Mouse (Mus musculus) heart, adult 11 months (tissue): ENCODE measurements around the gene Gm10447.
A peak's percentile ranks its signal among the peaks of the same experiment; 100 is the strongest.

Experiments used
- DNase-seq: peaks from one replicate; pipeline ENCODE4 v3.0.0; 2022

The Gm10447 gene

GRCm38 (mm10) chr11:53456474-53457371 lies at the start of gene Gm10447, which contains the start of gene Shroom1:
TSS of gene Gm10447 (minus strand) at chr11:53457110.
TSS of gene Shroom1 (plus strand) at chr11:53457205.
- peak; percentile 97 for DNase-seq

GRCm38 (mm10) chr11:53505026-53505663 lies 48.2 kb upstream of the Gm10447 start:
- no peak for DNase-seq

DNA sequence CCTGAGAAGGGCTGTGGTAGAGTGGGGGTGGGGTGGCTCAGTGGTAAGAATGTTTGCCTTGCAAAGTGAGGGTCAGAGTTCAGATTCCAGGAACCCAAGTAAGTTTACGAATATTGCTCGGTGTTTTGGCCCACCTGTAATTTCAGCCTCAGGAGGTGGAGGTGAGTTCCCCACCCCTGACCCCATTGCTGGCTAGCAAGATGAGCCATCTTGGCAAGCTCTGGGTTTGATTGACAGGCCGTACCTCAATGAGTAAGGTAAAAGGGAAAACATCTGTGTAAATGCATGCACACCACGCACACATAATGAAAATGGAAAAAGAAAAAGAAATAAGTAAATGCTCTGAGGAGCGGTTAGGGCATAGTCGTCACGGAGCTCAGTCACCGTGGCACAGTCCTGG lies 47.5 kb upstream of the Gm10447 start:
- DNase-seq, result no peak

GRCm38 (mm10) chr11:53503738-53504137 lies 46.8 kb upstream of the Gm10447 start:
- DNase-seq, result no peak

DNA sequence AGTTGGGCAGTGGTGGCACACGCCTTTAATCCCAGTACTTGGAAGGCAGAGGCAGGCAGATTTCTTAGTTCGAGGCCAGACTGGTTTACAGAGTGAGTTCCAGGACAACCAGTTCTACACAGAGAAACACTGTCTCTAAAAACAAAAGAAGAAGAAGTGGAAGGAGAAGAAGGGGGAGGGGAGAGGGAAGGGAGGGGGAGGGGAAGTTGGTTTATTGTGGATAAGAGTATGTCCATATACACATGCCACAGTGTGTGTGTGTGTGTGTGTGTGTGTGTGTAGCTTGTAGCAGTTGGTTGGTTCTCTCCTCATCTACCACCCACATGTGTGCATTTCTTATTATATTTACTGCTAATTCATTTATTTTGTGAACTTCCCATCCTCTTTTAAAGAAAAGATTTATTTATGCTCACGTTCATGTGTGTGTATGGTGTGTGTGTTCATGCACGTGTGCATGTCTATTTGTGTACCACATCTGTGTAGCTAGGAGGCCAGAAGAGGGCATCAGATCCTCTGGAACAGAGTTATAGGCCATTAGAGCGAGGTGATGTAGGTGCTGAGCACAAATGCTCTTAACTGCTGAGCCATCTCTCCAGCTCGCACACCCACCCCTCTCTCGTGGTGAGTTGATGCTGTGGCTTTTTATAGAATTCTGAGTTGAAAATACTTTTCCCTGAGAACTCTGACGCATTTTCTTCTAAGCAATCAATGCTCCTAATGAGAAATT lies 45.3 kb upstream of the Gm10447 start:
- no peak for DNase-seq

DNA sequence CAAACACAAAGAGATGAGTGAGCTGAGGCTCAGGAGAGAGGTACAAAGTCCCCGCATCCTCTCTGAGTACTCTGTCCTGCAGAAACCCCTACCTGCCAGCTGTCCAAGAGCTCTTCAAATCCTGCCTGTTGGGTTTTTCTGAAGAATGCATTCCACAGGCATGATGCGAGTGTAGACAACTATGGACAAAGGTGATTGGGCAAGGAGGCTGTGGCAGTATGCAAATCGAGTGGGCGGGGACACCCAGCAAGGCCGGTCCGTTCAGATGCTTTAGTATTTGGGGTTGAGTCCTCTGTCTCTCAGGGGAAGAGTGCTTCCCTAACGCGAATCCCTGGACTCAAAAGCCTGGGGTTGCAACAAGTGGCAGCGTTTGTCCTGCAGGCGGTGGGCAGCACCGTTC lies 43.7 kb upstream of the Gm10447 start:
- peak; percentile 95 for DNase-seq

GRCm38 (mm10) chr11:53496946-53497345 lies 40.0 kb upstream of the Gm10447 start:
- DNase-seq, result peak; percentile 94

- DNase-seq, result peak; percentile 94
These were observed 38.5 kb upstream of the Gm10447 start for GRCm38 (mm10) chr11:53495417-53495816.

- no peak for DNase-seq
These were observed 36.5 kb upstream of the Gm10447 start for GRCm38 (mm10) chr11:53493243-53493955.

DNA sequence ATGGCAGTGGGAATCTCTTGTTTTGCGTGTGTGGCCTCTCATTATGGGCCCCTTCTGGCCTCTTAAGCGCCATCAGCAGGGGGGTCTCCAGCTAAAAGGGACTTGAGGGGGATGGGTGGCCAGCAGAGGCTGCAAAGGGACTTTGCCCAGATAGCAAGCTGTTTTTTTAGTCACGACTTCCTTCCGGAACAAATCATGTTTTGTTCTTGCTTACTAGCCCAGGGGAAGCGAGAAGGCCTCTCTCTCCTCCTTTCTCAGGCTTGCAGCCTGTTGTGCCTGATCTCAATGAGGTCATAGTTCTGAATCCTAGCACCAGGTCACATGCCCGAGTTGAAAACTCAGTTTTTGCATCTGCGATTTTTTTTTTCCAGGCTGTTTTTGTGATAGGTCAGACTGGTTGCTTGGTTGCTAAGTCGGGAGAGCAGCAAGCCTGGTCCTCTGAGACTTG lies 35.1 kb upstream of the Gm10447 start:
- DNase-seq, result peak; percentile 98

- DNase-seq, result no peak
These were observed 32.5 kb upstream of the Gm10447 start for GRCm38 (mm10) chr11:53489421-53489820.

DNA sequence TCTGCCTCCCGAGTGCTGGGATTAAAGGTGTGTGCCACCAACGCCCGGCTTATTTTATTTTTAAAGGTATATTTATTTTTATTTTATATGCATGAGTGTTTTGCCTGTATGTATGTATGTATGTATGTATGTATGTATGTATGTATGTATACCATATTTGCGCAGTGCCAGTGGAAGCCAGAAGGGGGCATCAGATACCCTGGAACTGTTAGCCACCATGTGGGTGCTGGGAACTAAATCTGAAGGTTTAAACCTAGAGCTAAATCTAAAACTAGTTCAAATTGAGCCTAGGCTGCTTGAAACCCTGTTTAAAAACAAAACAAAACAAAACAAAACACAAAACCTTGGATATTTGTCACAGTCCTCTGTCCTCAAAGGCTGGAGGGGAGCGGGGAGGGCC lies 32.1 kb upstream of the Gm10447 start:
- no peak for DNase-seq

DNA sequence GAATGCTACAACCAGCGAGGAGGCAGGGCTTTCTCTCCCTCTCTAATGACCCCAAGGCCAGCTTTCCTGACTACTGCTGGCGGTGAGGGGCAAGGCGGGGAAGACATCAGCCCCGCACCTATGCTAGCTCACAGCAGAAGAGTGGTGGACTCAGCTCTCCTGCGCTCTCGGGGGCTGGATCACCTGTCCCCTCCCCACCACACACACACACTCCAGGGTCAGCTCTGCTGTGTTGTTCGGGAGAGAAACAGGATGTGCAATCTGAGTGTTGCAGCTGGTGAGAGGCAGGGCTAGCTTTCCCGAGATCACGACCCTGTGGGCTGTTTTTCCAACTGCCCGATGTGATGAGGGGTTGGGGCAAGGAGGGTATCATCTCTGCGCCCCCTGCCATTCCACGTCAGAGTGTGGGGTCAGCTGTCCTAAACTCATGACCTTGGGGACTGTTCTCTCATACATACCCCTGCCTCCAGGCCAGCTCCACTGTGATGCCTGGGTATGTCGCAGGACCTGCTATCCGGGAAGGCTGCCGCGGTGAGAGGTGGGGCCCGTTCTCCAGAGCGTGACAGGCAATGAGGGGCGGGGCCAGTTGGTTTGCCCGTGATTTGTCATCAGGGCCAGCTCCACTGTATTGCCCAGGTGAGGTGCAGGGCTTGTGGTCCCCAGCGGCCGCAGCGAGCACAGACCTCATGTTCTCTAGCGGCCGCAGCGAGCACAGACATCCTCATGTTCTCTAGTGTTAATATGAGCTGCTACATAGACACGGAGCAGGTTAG lies 30.1 kb upstream of the Gm10447 start:
- no peak for DNase-seq

DNA sequence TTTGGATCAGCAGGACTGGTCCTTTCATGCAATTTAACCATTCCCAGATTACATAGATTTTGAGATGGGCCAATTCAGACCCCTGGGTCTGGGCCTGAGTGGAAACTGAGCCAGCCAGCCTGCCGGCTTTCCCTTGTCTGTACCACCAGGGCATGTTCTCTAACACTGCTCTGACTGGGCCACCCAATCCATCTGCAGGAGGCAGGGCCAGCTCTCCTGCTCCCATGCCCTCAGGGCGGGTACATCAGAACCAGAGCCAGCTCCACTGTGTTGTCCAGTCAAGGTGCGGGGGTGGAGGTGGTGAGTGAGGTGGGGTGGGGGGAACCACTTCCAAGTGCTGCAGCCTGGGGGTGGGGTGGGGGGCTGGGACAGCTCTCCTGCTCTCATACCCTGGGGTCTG lies 29.4 kb upstream of the Gm10447 start:
- no peak for DNase-seq

GRCm38 (mm10) chr11:53485719-53486118 lies 28.8 kb upstream of the Gm10447 start:
- DNase-seq, result no peak

DNA sequence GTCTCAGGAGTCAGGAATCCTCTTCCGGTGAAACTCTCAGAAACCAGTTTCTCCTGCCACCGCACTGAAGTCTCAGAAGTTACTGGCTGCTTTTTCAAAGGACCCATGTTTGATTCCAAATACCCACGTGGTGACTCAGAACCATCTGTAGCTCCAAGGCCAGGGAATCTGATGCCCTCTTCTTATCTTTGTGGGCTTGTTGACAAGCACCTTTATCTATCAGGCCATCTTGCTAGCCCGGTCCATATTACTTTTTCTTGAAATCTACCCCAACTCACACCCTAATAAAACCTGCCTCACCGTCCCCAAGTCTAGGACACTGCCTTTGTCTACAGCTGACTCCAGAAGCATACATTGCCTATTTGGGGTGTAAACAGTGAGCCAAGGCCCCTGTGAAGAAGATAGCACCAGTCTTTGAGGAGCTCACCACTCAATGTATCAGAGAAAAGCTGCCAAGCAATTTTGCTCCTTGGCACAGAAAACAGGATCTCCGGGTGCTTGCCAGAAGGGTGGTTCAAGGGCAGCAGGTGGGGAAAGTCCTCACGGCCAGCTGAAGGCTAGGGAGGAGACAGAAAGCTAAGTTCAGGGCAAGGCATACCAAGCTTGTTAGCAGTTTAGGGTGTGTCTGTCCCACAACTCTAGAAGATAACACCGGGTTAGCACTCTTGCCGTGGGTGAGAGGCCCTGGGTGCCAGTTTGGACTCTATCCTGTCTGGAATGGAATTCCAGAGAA lies 26.4 kb upstream of the Gm10447 start:
- no peak for DNase-seq

- no peak for DNase-seq
These were observed 24.3 kb upstream of the Gm10447 start for GRCm38 (mm10) chr11:53481088-53481730.

- no peak for DNase-seq
These were observed 22.9 kb upstream of the Gm10447 start, which contains the start of the genes Gm9945 and Sowaha for GRCm38 (mm10) chr11:53479783-53480301. TSS of gene Gm9945 (plus strand) at chr11:53480166. TSS of gene Sowaha (minus strand) at chr11:53480274.

GRCm38 (mm10) chr11:53479171-53479782 lies 22.4 kb upstream of the Gm10447 start:
- no peak for DNase-seq
